Mouse (Mus musculus): ENCODE data around the gene Wrnip1.
"Not testable (repeated sequence)": the region's sequence is repeated elsewhere in the genome, so short reads cannot be mapped to it uniquely, and the experiment has no call there.

DNA sequence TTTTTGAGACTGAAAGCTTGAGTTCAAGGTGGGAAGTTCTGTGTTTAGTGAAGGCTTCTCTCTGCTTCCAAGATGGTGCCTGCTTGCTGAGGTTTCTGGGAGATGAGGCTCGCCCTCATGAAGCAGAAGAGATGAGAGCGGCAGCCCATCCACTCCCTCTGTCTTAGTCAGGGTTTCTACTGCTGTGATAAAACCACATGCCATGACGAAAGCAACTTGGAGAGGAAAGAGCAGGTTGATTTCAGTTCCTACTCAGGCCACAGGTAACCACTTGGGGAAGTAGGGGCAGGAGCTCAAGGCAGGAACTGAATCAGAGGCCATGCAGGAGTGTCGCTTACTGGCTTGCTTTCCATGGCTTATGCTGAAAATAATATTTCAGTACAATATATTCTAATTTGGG, 66.4 kb downstream of the Wrnip1 start:
- TF ChIP-seq CTCF (IDR thresholded peaks at IDR 0.05; ENCODE audit: low read depth, low read length); GATA1 (IDR thresholded peaks at IDR 0.05; ENCODE audit: borderline replicate concordance, low read length); TAL1 (conservative IDR thresholded peaks at IDR 0.05; ENCODE audit: low read depth, low read length): not testable (repeated sequence)
